Mouse (Mus musculus) heart, postnatal 10 days (tissue): ENCODE data around the gene Pabpn1. TPM values are rescaled to one million over a fixed set of nuclear protein-coding genes. Genes with fewer than 3 reads are reported as not detected.

Experiments
- DNase-seq, 2 experiments: peaks; one replicate each; pipeline ENCODE4 v3.0.0; 2021
- intact Hi-C: fragments of 180-260 bp; cut with DNase I; formaldehyde crosslinking; loops from one replicate; pipeline ENCODE4 v1.15.1; 2025
- total RNA-seq, 2 experiments: library from RNA; stranded (reverse); gene quantifications; 2 replicates each; pipeline ENCODE4 v1.2.3; 2021

Gene Pabpn1
- total RNA-seq, 2 experiments from 2014 or later, result 99.4 to 103 TPM

- no peak for DNase-seq
Observed at GRCm38 (mm10) chr14:54884022-54884712, 8.1 kb upstream of the Pabpn1 start.

DNA sequence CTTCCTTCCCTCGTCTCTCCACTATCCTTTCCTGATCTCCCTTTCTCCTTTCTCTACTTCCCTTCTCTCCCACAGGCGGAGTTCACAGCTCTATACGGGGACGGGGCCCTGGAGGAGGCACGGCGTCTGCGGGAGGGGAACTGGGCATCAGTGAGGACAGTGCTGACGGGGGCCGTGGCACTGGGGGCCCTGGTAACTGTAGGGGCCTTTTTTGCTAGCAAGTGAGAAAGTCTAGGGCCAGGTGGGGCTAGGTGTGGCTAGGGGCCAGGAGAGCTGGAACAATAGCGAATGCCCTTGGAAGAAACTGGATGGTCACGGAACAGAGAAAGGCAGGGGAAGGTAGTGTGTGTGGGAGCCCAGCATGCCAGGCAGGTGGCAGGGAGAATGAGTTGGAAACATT lies 7.0 kb upstream of the Pabpn1 start:
- DNase-seq, result no peak
- intact Hi-C loops, result no loop called here

More at GRCm38 (mm10) chr14:54884022-54884712, 8.1 kb upstream of the Pabpn1 start:
- intact Hi-C loops, result no loop called here

DNA sequence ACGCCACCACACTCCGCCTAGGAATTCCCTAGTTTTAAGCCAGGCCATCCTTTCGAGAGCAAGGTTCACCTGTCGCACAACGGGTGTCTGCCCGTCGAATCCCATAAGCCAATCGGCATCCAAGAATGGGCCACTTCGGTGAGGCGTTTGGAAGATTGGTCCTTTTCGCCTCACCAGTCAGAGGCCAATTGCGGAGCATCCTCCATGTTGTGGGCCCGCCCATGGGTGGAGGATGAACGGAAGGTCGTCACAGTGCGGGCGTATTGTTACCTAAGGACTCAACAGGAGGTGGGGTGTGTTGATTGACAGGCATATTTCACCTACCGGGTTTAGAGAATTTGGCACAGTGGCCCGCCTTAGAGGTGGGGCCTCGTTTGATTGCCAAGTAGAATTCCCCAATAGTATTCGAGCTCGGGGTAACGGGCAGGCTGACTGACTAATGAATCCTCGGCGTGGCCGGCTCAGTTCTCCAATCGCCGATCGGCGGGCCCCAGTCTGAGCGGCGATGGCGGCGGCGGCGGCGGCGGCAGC lies 1.4 kb downstream of the Pabpn1 start:
- intact Hi-C loops, result no loop called here
- DNase-seq, result peak; percentile 99

DNA sequence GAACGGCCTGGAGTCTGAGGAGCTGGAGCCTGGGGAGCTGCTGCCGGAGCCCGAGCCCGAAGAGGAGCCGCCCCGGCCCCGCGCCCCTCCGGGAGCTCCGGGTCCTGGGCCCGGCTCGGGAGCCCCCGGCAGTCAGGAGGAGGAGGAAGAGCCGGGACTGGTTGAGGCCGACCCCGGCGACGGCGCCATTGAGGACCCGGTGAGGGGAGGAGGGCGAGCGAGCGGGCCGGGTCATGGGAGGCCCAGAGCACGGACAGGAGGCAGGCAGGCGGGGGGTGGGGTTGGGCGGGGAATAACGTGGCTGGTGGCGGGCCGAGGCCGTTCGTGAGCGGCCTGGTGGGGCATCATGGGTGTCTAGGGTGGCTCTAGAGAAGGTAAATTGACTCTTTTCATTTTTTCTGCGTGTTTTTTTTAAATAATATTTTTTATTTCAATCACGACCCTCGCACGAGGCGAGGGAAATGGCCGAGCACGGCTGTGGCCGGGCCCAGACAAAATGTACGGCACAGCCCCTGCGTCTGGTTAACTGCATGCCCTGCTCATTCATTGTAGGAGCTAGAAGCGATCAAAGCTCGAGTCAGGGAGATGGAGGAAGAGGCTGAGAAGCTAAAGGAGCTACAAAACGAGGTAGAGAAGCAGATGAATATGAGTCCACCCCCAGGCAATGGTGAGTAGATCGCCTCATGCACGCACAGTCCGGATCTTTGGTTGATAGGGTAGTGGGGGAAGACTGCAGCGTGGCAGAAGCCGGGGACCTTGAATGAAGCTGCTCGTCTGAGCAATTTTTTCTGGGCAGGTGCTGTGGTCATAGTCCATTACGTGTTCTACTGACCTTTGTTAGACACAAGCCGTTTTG lies 2.2 kb downstream of the Pabpn1 start:
- intact Hi-C loops, result loop anchor here (5.0 kb wide), 1 partner anchor 203 kb away; no protein-coding TSS in a partner anchor
- DNase-seq, result peak; percentile 74 to 78

GRCm38 (mm10) chr14:54897445-54897844 lies 5.1 kb downstream of the Pabpn1 start:
- intact Hi-C loops, result loop anchor here (5.0 kb wide), 1 partner anchor 200 kb away; no protein-coding TSS in a partner anchor
- no peak for DNase-seq

- DNase-seq, result peak; percentile 81 to 85
- intact Hi-C loops, result loop anchor here (1.0 to 2.0 kb wide), 3 partner anchors 24 to 114 kb away; partner anchors contain the start of gene Ngdn
Observed at GRCm38 (mm10) chr14:54900383-54900782, 8.1 kb downstream of the Pabpn1 start.

DNA sequence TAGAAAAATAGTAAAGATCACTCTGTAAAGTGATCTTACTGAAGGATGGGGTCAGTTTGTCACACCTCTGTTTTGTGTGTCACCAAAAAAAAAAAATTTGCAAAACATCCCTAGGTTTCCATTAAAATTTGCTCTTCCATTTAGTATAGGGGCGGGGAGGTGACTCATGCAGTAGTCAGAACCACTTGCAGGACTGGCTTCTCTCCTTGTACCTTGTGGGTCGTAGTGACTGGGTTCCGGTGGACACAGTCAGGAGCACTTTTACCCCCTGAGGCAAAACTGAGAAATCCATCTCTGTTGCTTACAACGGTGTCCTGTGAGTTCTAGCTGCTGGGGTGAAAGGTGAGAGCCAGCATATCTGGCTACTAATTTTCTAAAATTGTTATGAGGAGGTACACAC lies 11.3 kb downstream of the Pabpn1 start:
- intact Hi-C loops, result no loop called here
- no peak for DNase-seq

DNA sequence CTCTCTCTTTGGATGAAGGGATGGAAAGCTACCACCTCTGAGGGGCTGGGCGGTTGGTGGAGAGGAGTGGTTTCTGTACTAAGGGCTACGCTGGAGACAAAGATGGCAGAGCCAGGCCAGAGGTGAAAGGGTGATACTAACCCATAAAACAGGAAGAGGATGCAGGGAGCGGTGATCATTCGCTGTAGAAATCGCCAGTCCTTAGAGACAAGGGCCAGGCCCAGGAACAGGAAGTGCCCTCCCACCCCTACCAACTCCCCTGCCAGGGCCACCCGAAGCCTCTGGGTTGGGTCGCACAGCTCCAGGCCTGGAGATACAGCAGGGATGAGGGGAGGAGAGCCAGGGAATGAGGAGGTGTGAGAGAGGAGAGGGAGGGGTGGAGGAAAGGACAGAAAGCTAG lies 16.4 kb downstream of the Pabpn1 start:
- DNase-seq, result no peak
- intact Hi-C loops, result no loop called here

- intact Hi-C loops, result no loop called here
- DNase-seq, result peak in 1 of 2 experiments; percentile 16
Observed at GRCm38 (mm10) chr14:54912109-54912850, 20.0 kb downstream of the Pabpn1 start.

DNA sequence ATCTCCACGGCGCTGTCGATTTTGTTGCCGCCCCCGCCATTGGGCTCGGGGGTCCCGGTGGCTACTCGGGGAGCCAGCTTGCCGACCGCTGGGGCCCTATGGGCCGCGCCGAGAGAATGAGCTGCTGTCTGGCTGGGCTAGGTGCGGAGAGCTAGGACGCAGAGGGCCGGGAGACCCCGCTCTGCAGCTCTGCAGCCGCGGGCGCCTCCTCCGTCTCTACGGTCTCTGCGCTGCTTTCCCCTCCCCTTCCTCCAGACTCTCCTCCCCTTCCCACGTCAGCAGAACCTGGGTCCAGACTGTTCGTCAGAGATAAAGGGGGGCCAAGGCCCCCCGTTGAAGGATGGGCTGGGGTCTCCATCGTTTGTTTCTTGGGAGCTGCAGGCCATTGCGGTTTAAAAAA lies 20.6 kb downstream of the Pabpn1 start, which contains the start of gene Slc22a17:
Gene Slc22a17, minus strand, starts transcription at position 247 of the 400 bp plus-strand sequence.
- intact Hi-C loops, result no loop called here
- DNase-seq, result peak; percentile 71 to 77

DNA sequence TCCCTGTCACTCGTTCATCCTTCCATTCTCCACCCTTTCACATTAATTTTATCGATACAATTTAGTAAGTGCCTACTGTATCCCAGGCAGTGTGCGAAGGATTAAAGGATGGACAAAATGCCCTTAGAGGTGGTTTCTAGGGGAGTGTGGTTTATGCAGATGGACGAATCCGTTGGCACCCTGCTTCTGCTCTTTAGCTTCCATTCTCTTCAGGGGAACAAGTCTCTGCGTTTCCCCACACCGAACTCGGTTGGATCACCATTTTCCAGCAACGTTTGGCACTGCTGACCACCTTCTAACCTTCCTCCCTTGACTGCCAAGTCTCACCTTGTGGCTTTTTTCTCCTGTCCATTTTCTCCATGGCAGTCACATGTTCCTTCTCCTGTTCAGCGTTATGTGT lies 21.0 kb downstream of the Pabpn1 start:
- DNase-seq, result peak in 1 of 2 experiments; percentile 13
- intact Hi-C loops, result no loop called here

GRCm38 (mm10) chr14:54920076-54920685 lies 27.9 kb downstream of the Pabpn1 start:
- no peak for DNase-seq
- intact Hi-C loops, result no loop called here

- intact Hi-C loops, result loop anchor here (2.0 kb wide), 1 partner anchor 24 kb away; no protein-coding TSS in a partner anchor
Observed at GRCm38 (mm10) chr14:54924641-54925348, 32.5 kb downstream of the Pabpn1 start.

GRCm38 (mm10) chr14:54925349-54926342 lies 33.3 kb downstream of the Pabpn1 start, which contains the start of gene Efs:
TSS of gene Efs (minus strand) at chr14:54926126.
- intact Hi-C loops, result loop anchor here (2.0 kb wide), 1 partner anchor 25 kb away; no protein-coding TSS in a partner anchor
- peak; percentile 77 for DNase-seq

More at GRCm38 (mm10) chr14:54924641-54925348, 32.5 kb downstream of the Pabpn1 start:
- peak; percentile 78 for DNase-seq

DNA sequence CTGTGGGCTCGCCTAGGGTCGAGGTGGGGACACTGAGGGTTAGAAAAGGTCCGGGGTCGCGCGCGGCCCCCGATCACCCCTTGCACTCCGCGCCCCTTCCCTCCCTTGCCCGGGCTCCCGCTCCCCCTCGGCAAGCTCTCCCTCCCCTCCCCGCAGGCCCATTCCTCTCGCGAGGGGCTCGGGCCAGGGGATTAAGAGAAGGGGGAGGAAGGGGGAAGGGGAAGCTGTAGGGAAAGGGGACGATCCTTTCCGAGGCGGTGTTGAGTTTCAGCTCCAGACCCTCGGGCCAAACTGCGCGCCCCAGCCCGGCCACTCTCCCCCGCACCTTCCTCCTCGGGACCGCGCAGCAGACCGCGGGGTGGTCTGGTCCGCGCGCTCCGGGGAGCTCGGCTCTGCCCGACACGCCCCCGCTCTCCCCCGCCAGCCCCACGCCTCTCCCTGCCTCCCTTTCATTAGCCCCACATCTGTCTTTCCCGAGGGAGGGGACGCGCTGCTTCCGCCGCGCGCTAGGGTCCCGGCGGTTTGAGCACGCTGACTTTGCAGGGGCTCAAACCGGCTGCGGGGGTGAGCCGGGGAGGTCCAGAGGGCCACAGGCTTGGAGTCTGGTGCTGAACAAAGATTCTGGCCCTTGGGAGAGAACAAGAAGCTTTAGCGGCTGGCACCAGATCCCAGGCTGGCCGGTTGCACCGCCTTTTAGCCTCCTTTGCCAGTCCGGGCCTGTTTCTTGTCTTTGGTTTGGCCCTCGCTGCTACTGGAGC lies 34.3 kb downstream of the Pabpn1 start:
- intact Hi-C loops, result no loop called here
- peak; percentile 77 to 78 for DNase-seq

DNA sequence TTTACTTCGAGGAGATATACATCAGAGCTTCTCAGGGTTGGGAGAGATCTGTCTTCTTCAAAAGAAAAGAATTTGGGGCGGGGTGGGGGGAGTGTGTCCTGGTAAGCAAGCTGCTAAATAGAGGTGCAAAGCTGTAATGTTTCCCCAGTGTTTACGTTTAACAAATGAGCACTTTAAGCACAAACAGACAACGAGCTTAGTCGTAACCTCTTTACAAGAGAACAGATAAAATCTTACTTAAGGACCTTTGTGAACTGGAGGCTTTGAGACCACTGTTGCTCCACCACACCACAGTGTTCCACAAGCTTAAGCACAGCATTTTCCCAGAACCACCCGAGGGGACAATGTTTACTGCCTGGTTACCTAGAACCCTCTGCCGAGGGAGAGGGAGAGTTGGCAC lies 35.0 kb downstream of the Pabpn1 start:
- intact Hi-C loops, result no loop called here

GRCm38 (mm10) chr14:54929801-54930200 lies 37.5 kb downstream of the Pabpn1 start:
- intact Hi-C loops, result no loop called here

More for the DNA sequence above, 35.0 kb downstream of the Pabpn1 start:
- no peak for DNase-seq

More at GRCm38 (mm10) chr14:54929801-54930200, 37.5 kb downstream of the Pabpn1 start:
- DNase-seq, result peak in 1 of 2 experiments; percentile 8
